Mouse (Mus musculus): ENCODE data around the gene Bcl7a. TPM values are rescaled to one million over a fixed set of nuclear protein-coding genes. Genes with fewer than 3 reads are reported as not detected.

Bcl7a gene
- polyA plus RNA-seq, 1 experiment from 2014 or later = 40.0 TPM

Other genes starting within 250 kb of the Bcl7a start
- 3.2 and 3.8 TPM in 2 replicates for gene Rhof, start 211.1 kb upstream of the Bcl7a start, polyA plus RNA-seq (2015; fragmentation: Nextera tagmentation; extraction: Ambion mirVana)
- 8.4 and 11.0 TPM in 2 replicates for gene Setd1b, start 201.6 kb upstream of the Bcl7a start, polyA plus RNA-seq (2015; fragmentation: Nextera tagmentation; extraction: Ambion mirVana)
- gene Psmd9, start 174.4 kb upstream of the Bcl7a start, polyA plus RNA-seq (2015; fragmentation: Nextera tagmentation; extraction: Ambion mirVana) = 86.9 and 87.9 TPM in 2 replicates
- gene Hpd, start 161.1 kb upstream of the Bcl7a start, polyA plus RNA-seq (2015; fragmentation: Nextera tagmentation; extraction: Ambion mirVana) = 0.23 and 0.29 TPM in 2 replicates
- 1.5 and 1.7 TPM in 2 replicates for gene Wdr66, start 91.7 kb upstream of the Bcl7a start, polyA plus RNA-seq (2015; fragmentation: Nextera tagmentation; extraction: Ambion mirVana)
- 17.4 and 21.1 TPM in 2 replicates for gene Mlxip, start 51.0 kb downstream of the Bcl7a start, polyA plus RNA-seq (2015; fragmentation: Nextera tagmentation; extraction: Ambion mirVana)
- gene Lrrc43, start 145.5 kb downstream of the Bcl7a start, polyA plus RNA-seq (2015; fragmentation: Nextera tagmentation; extraction: Ambion mirVana) = not detected in 2 replicates
- gene Il31, start 145.7 kb downstream of the Bcl7a start, polyA plus RNA-seq (2015; fragmentation: Nextera tagmentation; extraction: Ambion mirVana) = not detected in 2 replicates
- gene B3gnt4, start 166.6 kb downstream of the Bcl7a start, polyA plus RNA-seq (2015; fragmentation: Nextera tagmentation; extraction: Ambion mirVana) = 0.21 and 0.89 TPM in 2 replicates
- 122 and 125 TPM in 2 replicates for gene Diablo, start 180.3 kb downstream of the Bcl7a start, polyA plus RNA-seq (2015; fragmentation: Nextera tagmentation; extraction: Ambion mirVana)
- gene Gm49027, start 181.7 kb downstream of the Bcl7a start, polyA plus RNA-seq (2015; fragmentation: Nextera tagmentation; extraction: Ambion mirVana) = 0.61 and 1.3 TPM in 2 replicates
- gene Vps33a, start 229.2 kb downstream of the Bcl7a start, polyA plus RNA-seq (2015; fragmentation: Nextera tagmentation; extraction: Ambion mirVana) = 30.2 and 33.1 TPM in 2 replicates